20 mouse cellular contexts compared by ENCODE assay signal in genomic region chr2:73440319-73440718, GRCm38 (mm10).
"Had no signal": no experiment of that assay in that cellular context is flagged by ENCODE, and none has a peak within 500 bp of the region (broad histone marks: within the 10 kb centered on the region; RNA-seq: fewer than 3 reads in every experiment).

No protein-coding gene starts in this region.

- H3K4me1 ChIP-seq: kidney, embryonic 15.5 days; liver, embryonic 15.5 days; lung, embryonic 15.5 days had no signal

- H3K4me3 ChIP-seq: kidney, embryonic 15.5 days; limb, embryonic 10.5 days; limb, embryonic 13.5 days; liver, embryonic 12.5 days; liver, embryonic 15.5 days; lung, embryonic 15.5 days; megakaryocyte, embryonic 14.5 days; midbrain, embryonic 12.5 days had no signal

- H3K9me3 ChIP-seq: kidney, embryonic 15.5 days; limb, embryonic 10.5 days; liver, embryonic 12.5 days; liver, embryonic 15.5 days; lung, embryonic 15.5 days; midbrain, embryonic 12.5 days had no signal

- H3K27me3 ChIP-seq: kidney, embryonic 15.5 days; limb, embryonic 13.5 days; liver, embryonic 12.5 days; liver, embryonic 15.5 days; lung, embryonic 15.5 days; megakaryocyte, embryonic 14.5 days; midbrain, embryonic 12.5 days had no signal

- ATAC-seq: liver, embryonic 12.5 days had no signal

- H3K4me2 ChIP-seq: kidney, embryonic 15.5 days; limb, embryonic 13.5 days; liver, embryonic 12.5 days; liver, embryonic 15.5 days; lung, embryonic 15.5 days; midbrain, embryonic 12.5 days had no signal

- DNase-seq: kidney, adult 11 months; kidney, adult 8-10 months; kidney, postnatal 10 days; kidney, postnatal 36 days; liver; lung, adult 18-20 months; lung, postnatal 10 days; lung, postnatal 36 days; right cerebral cortex, postnatal 14 days; right cerebral cortex, postnatal 4 days; thymus, postnatal 25 days had no signal

- H3K9ac ChIP-seq: kidney, embryonic 15.5 days; limb, embryonic 13.5 days; liver, embryonic 12.5 days; liver, embryonic 15.5 days; lung, embryonic 15.5 days; midbrain, embryonic 12.5 days had no signal

- H3K27ac ChIP-seq: kidney, embryonic 15.5 days; limb, embryonic 10.5 days; limb, embryonic 13.5 days; liver, embryonic 12.5 days; liver, embryonic 15.5 days; lung, embryonic 15.5 days; midbrain, embryonic 12.5 days; stomach, postnatal 0 days had no signal
